Mouse (Mus musculus): ENCODE measurements around the gene Ufsp1. TPM values are rescaled to one million over a fixed set of nuclear protein-coding genes. Genes with fewer than 3 reads are reported as not detected.
A peak's percentile ranks its signal among the peaks of the same experiment; 100 is the strongest.

Ufsp1 gene
- polyA plus RNA-seq, 1 experiment from 2014 or later: 8.5 TPM

- Histone ChIP-seq H3K36me3 (ENCODE audit: control insufficient read depth, insufficient read depth) (no peaks in the 10 kb centered on the region), H3K27ac (ENCODE audit: low read length) (no peak overlapping the region), H3K4me2 (ENCODE audit: low read depth, low read length) (peak overlapping the region; percentile 80), H3K4me3 (ENCODE audit: low read length) (peak overlapping the region; percentile 55), H3K4me1 (ENCODE audit: control insufficient read depth, insufficient read depth, low read length) (peaks cover 24% of the 10 kb centered on the region), H3K27me3 (ENCODE audit: control insufficient read depth, insufficient read depth, low read length) (peaks cover 27% of the 10 kb centered on the region), H3K9ac (ENCODE audit: low read length) (no peak overlapping the region), H3K9me3 (replicated peaks; ENCODE audit: control insufficient read depth, low read length) (no peaks in the 10 kb centered on the region)
- WGBS: 2% methylated on average over 15 of the region's 16 CpGs
- ATAC-seq (replicated peaks; ENCODE audit: extremely low read depth, insufficient read depth, low FRiP score): peak; percentile 61
Measured at GRCm38 (mm10) chr5:137286655-137287031, 7.8 kb upstream of the Ufsp1 start.

GRCm38 (mm10) chr5:137287032-137287952 is 7.1 kb upstream of the Ufsp1 start, which contains the start of gene Ache:
TSS of gene Ache (plus strand) at chr5:137287519.
- WGBS: 1% methylated on average over 40 of the region's 40 CpGs
- Histone ChIP-seq H3K36me3 (ENCODE audit: control insufficient read depth, insufficient read depth) (no peaks in the 10 kb centered on the region), H3K9me3 (replicated peaks; ENCODE audit: control insufficient read depth, low read length) (no peaks in the 10 kb centered on the region), H3K4me3 (ENCODE audit: low read length) (peak within 1 kb of the TSS; percentile 55), H3K27me3 (ENCODE audit: control insufficient read depth, insufficient read depth, low read length) (peaks cover 32% of the 10 kb centered on the region), H3K4me1 (ENCODE audit: control insufficient read depth, insufficient read depth, low read length) (peaks cover 24% of the 10 kb centered on the region), H3K9ac (ENCODE audit: low read length) (peak within 1 kb of the TSS; percentile 64), H3K27ac (ENCODE audit: low read length) (peak within 1 kb of the TSS; percentile 45; the same call in 1 of the 2 replicates), H3K4me2 (ENCODE audit: low read depth, low read length) (peak within 1 kb of the TSS; percentile 80)
- 0 out of 2 replicates have a peak, but pooled peaks have one; percentile 1 for ATAC-seq (replicated peaks; ENCODE audit: extremely low read depth, insufficient read depth, low FRiP score)

- H3K4me1 ChIP-seq (ENCODE audit: control insufficient read depth, insufficient read depth, low read length): peaks cover 24% of the 10 kb centered on the region
- WGBS: under 1% methylated on average over 53 of the region's 65 CpGs
- peak overlapping the region; percentile 45; the same call in 1 of the 2 replicates for H3K27ac ChIP-seq (ENCODE audit: low read length)
- no peaks in the 10 kb centered on the region for H3K9me3 ChIP-seq (replicated peaks; ENCODE audit: control insufficient read depth, low read length)
- H3K4me2 ChIP-seq (ENCODE audit: low read depth, low read length): peak overlapping the region; percentile 80
- peak overlapping the region; percentile 55 for H3K4me3 ChIP-seq (ENCODE audit: low read length)
- H3K27me3 ChIP-seq (ENCODE audit: control insufficient read depth, insufficient read depth, low read length): peaks cover 33% of the 10 kb centered on the region
- no peaks in the 10 kb centered on the region for H3K36me3 ChIP-seq (ENCODE audit: control insufficient read depth, insufficient read depth)
- no peak for ATAC-seq (replicated peaks; ENCODE audit: extremely low read depth, insufficient read depth, low FRiP score)
- H3K9ac ChIP-seq (ENCODE audit: low read length): peak overlapping the region; percentile 64
Measured at GRCm38 (mm10) chr5:137287953-137288743, 6.3 kb upstream of the Ufsp1 start.

GRCm38 (mm10) chr5:137288999-137289470 is 5.4 kb upstream of the Ufsp1 start:
- Histone ChIP-seq H3K9me3 (replicated peaks; ENCODE audit: control insufficient read depth, low read length) (no peaks in the 10 kb centered on the region), H3K36me3 (ENCODE audit: control insufficient read depth, insufficient read depth) (no peaks in the 10 kb centered on the region), H3K4me2 (ENCODE audit: low read depth, low read length) (peak overlapping the region; percentile 80), H3K4me1 (ENCODE audit: control insufficient read depth, insufficient read depth, low read length) (peaks cover 24% of the 10 kb centered on the region), H3K27me3 (ENCODE audit: control insufficient read depth, insufficient read depth, low read length) (peaks cover 33% of the 10 kb centered on the region), H3K9ac (ENCODE audit: low read length) (peak overlapping the region; percentile 52), H3K4me3 (ENCODE audit: low read length) (peak overlapping the region; percentile 55), H3K27ac (ENCODE audit: low read length) (peak overlapping the region; percentile 29; the same call in 1 of the 2 replicates)
- ATAC-seq (replicated peaks; ENCODE audit: extremely low read depth, insufficient read depth, low FRiP score): no peak
- 2% methylated on average over 25 of the region's 25 CpGs for WGBS

- H3K9me3 ChIP-seq (replicated peaks; ENCODE audit: control insufficient read depth, low read length): no peaks in the 10 kb centered on the region
- peaks cover 26% of the 10 kb centered on the region for H3K4me1 ChIP-seq (ENCODE audit: control insufficient read depth, insufficient read depth, low read length)
- peak overlapping the region; percentile 52 for H3K9ac ChIP-seq (ENCODE audit: low read length)
- peaks cover 33% of the 10 kb centered on the region for H3K27me3 ChIP-seq (ENCODE audit: control insufficient read depth, insufficient read depth, low read length)
- H3K4me3 ChIP-seq (ENCODE audit: low read length): peak overlapping the region; percentile 55
- H3K36me3 ChIP-seq (ENCODE audit: control insufficient read depth, insufficient read depth): no peaks in the 10 kb centered on the region
- peak overlapping the region; percentile 80 for H3K4me2 ChIP-seq (ENCODE audit: low read depth, low read length)
- peak overlapping the region; percentile 29 for H3K27ac ChIP-seq (ENCODE audit: low read length)
- 52% methylated on average over 13 of the region's 13 CpGs for WGBS
- ATAC-seq (replicated peaks; ENCODE audit: extremely low read depth, insufficient read depth, low FRiP score): no peak
Measured at GRCm38 (mm10) chr5:137289591-137290365, 4.7 kb upstream of the Ufsp1 start.

- peaks cover 33% of the 10 kb centered on the region for H3K27me3 ChIP-seq (ENCODE audit: control insufficient read depth, insufficient read depth, low read length)
- ATAC-seq (replicated peaks; ENCODE audit: extremely low read depth, insufficient read depth, low FRiP score): no peak
- peak overlapping the region; percentile 23; the same call in 1 of the 2 replicates for H3K4me2 ChIP-seq (ENCODE audit: low read depth, low read length)
- H3K9ac ChIP-seq (ENCODE audit: low read length): no peak overlapping the region
- peak overlapping the region; percentile 2; the same call in 1 of the 2 replicates for H3K4me3 ChIP-seq (ENCODE audit: low read length)
- 22% methylated on average over 15 of the region's 15 CpGs for WGBS
- no peak overlapping the region for H3K27ac ChIP-seq (ENCODE audit: low read length)
- peaks cover 8% of the 10 kb centered on the region for H3K36me3 ChIP-seq (ENCODE audit: control insufficient read depth, insufficient read depth)
- peaks cover 31% of the 10 kb centered on the region for H3K4me1 ChIP-seq (ENCODE audit: control insufficient read depth, insufficient read depth, low read length)
- no peaks in the 10 kb centered on the region for H3K9me3 ChIP-seq (replicated peaks; ENCODE audit: control insufficient read depth, low read length)
Measured at GRCm38 (mm10) chr5:137290677-137291076, 3.8 kb upstream of the Ufsp1 start.

GRCm38 (mm10) chr5:137291381-137291926 is 3.0 kb upstream of the Ufsp1 start:
- peaks cover 33% of the 10 kb centered on the region for H3K27me3 ChIP-seq (ENCODE audit: control insufficient read depth, insufficient read depth, low read length)
- peaks cover 31% of the 10 kb centered on the region for H3K4me1 ChIP-seq (ENCODE audit: control insufficient read depth, insufficient read depth, low read length)
- H3K4me3 ChIP-seq (ENCODE audit: low read length): no peak overlapping the region
- peaks cover 15% of the 10 kb centered on the region for H3K36me3 ChIP-seq (ENCODE audit: control insufficient read depth, insufficient read depth)
- 74% methylated on average over 15 of the region's 15 CpGs for WGBS
- no peak for ATAC-seq (replicated peaks; ENCODE audit: extremely low read depth, insufficient read depth, low FRiP score)
- H3K27ac ChIP-seq (ENCODE audit: low read length): no peak overlapping the region
- no peaks in the 10 kb centered on the region for H3K9me3 ChIP-seq (replicated peaks; ENCODE audit: control insufficient read depth, low read length)
- no peak overlapping the region for H3K9ac ChIP-seq (ENCODE audit: low read length)
- peak overlapping the region; percentile 23; the same call in 1 of the 2 replicates for H3K4me2 ChIP-seq (ENCODE audit: low read depth, low read length)

GRCm38 (mm10) chr5:137293282-137293681 is 1.1 kb upstream of the Ufsp1 start:
- H3K9me3 ChIP-seq (replicated peaks; ENCODE audit: control insufficient read depth, low read length): no peaks in the 10 kb centered on the region
- under 1% methylated on average over 15 of the region's 15 CpGs for WGBS
- H3K4me2 ChIP-seq (ENCODE audit: low read depth, low read length): peak overlapping the region; percentile 100
- peak overlapping the region; percentile 79 for H3K9ac ChIP-seq (ENCODE audit: low read length)
- H3K4me3 ChIP-seq (ENCODE audit: low read length): peak overlapping the region; percentile 74
- peaks cover 23% of the 10 kb centered on the region for H3K27me3 ChIP-seq (ENCODE audit: control insufficient read depth, insufficient read depth, low read length)
- ATAC-seq (replicated peaks; ENCODE audit: extremely low read depth, insufficient read depth, low FRiP score): 0 out of 2 replicates have a peak, but pooled peaks have one; percentile 11
- peaks cover 18% of the 10 kb centered on the region for H3K4me1 ChIP-seq (ENCODE audit: control insufficient read depth, insufficient read depth, low read length)
- peaks cover 34% of the 10 kb centered on the region for H3K36me3 ChIP-seq (ENCODE audit: control insufficient read depth, insufficient read depth)
- H3K27ac ChIP-seq (ENCODE audit: low read length): peak overlapping the region; percentile 86
